Mouse (Mus musculus) 3T3-L1 (cell line): ENCODE measurements around the gene Rrnad1.

Experiments used
- DNase-seq: peaks from one replicate; pipeline ENCODE4 v3.0.0-alpha.2; 2015; ENCODE audit warnings: low read depth, low spot score

Rrnad1 gene

DNA sequence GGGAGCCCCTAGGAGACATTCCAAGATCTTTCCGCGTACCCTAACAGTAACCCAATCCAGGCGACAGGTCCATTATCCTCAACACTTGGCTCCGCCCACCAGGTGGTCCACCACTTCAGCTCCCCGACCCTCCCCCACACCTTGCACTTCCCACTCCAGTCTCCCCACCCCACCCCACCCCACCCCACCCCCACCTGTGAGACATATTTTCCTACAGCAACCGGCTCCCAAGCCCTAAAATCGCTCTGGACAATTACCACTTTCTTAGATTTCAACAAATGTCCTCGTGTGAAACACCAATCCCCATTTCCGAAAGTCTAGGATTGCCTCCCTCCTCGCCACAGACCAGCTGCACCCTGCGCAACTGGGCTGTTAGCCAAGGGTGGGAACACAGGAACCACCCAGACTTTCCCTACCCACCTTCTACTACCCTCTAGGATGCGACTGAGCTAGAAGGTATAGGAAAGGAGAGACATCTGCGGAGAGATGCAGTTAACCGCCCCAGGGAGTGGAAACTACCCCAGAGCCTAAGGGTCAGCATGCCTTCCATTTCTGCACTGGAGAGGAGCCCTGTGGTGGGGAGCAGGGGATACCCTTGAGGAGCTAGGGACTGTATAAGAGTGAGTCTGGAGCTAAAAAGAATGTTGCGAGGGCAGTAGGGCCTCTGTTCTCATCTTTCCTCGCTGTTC lies 18.9 kb upstream of the Rrnad1 start:
- DNase-seq, result no peak

DNA sequence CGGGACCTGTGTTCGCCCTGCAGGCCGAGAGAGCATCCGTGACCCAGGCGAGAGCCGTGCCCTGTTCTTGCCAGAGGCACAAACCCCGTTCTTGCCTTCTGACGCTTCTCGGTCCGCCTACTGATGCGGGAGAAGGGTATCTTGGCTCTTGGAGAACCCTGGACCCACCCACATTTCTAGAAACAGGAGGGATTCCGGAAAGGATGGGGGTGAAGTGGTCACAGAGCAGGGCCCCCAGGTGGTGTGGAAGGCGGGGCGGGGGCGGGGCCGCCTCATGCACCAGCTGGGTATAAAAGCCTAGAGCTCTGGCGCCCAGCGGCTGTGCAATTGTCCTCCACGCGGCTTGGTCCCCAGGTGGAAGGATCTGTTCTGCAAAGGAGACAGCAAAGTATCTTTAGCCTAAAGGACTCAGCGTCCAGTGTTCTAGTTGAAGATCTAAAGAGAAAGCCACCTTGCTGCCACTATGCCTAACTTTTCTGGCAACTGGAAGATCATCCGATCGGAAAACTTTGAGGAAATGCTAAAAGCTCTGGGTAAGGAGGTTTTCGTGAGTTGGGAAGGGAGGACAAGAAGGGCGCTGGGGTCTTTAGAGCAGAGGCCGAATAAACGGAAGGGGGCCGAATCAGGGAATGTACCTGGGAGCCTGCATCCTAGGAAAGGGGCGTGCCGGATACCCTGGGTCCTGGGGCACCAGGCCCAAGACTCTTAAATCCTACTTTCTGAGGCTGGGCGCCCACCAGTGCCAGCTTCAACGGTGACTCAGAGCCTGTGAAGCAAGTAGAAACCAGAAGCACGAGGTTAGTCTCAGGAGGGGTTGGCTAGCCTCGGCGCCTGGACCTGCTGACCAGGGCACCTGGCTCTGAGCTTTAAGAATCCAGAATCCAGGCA lies 18.1 kb upstream of the Rrnad1 start, which contains the start of gene Crabp2:
Gene Crabp2 (plus strand): TSS at position 289 of the 888 bp plus-strand sequence.
- peak; percentile 54 for DNase-seq

DNA sequence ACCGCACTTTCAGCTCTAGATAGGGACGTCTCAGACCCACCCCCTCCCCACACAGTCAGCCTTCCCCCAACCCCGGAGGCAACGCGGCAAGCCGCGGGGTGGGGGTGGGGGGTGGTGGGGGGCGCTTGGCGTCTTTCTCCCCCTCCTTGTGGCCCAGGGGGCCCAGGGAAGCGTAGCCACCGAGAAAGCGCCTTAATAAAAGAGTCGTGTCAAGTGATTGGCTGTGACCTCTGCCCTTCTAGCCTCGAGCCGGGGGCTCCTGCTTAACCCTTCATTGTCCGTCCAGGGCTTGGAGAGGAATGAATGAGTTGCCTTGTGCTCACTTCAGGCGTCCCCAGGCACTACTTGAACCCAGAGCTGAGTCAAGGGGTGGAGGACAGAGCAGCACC lies 17.3 kb upstream of the Rrnad1 start:
- no peak for DNase-seq

DNA sequence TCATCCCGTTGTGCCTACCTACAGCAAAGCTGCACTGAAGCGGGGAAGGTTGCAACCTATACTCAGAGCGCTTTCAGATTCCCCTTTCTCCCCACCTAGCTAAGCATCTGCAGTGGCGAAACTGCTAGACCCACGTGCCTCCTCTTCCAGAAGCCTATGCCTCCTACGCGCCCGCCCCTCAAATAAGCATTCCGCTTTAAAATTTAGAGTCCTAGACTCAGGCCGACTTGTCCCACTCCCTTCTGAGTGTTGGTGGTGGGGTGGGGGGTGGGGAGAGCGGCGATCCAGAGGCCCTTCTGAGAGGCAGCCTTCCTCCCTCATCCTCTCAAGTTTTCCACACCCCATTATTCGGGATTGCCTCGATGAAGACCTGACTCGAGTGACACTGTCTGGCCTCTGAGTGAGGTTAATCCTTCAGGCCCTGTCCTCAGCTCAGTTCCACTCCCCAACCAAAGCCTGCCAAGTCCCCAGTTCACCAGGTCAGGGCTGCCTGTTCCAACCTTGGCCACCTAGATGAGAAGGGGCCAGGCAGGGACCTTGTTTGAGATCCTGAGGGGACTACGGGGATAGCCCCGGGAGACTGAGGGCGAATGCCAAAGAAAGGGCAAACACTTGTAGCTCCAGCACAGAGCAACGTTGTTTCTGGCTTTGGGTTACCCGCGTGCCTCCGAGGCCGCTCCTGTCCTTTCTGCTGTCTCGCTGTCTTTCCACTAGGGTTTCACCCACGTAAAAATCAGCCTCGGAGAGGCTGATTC lies 16.7 kb upstream of the Rrnad1 start:
- no peak for DNase-seq

DNA sequence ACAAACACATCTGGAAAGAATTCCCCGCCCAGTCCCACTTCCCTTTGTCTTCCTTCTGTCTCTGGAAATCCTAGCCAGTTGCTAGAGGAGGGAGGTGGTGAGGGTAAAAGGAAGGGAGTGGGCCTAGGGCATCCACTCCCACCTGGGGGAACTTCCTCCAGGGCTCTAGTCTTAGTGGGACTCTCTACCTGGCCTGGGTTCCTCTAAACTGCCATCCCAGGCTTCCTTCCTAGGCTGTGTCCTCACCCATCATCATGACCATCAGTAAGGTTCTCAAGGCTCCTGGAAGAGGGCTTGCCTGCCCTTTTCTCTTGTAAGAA lies 16.0 kb upstream of the Rrnad1 start:
- DNase-seq, result peak; percentile 72

GRCm38 (mm10) chr3:87945781-87946540 lies 15.4 kb upstream of the Rrnad1 start:
- DNase-seq, result no peak

DNA sequence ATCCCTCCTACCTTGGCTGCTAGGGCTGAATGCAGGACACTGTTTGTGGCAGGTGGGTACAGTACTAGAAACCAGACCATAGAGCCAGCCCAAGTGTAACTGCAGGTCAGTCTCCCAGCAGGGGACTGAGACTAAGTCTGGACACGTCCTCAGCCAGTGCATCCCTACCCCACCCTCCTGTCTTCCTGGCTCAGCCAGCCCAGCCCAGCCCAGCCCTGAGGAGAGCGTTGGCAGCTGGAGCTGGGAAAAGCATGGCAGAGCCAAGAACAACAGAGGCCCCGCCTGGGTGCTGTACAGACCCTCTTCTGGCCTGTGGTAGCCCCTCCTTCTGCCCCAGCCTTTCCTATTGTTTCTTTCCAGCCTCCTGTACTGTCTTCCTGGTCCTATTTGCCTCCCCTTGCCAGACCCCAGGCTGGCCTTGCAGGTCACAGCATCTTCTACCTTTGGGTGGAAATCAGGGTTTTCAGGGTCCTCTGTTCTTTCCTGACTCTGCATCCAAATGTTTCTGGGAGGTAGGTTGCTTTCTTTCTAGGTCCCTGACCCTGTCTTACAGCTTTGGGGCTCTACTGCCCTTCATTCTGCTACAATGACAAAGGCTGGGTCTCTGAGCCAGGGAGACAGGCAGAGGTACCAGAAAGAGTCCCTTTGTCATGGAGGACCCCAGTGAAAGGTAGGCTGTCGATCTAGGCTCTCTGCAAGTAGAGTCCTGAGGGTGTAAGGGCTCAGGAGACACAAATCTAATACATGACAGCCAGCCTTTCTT lies 14.5 kb upstream of the Rrnad1 start:
- DNase-seq, result peak; percentile 72

GRCm38 (mm10) chr3:87943586-87943985 lies 13.1 kb upstream of the Rrnad1 start:
- peak; percentile 58 for DNase-seq

DNA sequence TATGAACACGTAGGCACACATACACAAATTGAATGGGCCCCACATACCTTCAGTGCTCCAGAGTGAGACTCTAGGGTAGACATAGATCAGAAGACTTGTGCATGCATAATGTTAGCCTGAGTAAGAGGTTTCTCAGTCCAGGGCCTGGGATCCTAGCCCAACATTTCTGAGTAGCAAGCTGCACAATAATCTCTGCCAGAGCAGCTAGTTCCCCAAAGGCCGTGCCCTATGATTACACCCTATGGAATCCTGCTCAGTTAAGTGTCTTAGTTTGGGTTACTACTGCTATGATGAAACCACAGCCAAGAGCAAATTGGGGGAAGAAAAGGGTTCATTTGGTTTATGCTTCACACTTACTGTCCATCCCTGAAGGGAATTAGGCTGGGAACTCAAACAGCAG lies 12.0 kb upstream of the Rrnad1 start:
- DNase-seq, result peak; percentile 92

DNA sequence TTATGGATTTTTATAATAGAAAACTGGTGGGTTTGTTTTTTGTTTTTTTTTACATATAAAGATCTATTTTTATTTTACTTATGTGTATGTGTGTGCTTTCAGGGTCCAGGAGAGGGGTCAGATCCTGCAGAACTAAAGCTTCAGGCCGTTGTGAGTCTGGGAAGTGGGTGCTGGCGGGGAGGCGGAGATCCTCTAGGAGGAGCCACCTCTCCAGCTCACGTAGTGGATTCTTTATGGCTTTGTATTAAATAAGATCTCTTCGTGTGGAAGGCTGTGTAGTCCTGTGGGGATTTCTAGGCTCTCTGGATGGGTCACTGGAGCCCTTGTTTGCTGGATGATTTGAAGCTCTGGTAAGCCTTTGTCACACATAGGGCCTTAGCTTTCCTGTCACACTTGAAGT lies 10.1 kb upstream of the Rrnad1 start:
- DNase-seq, result no peak

- peak; percentile 92 for DNase-seq
These were observed 5.3 kb upstream of the Rrnad1 start for GRCm38 (mm10) chr3:87935776-87936175.

- DNase-seq, result no peak
These were observed 4.7 kb upstream of the Rrnad1 start for GRCm38 (mm10) chr3:87935201-87935600.

- DNase-seq, result peak; percentile 54
These were observed 4.0 kb upstream of the Rrnad1 start for GRCm38 (mm10) chr3:87934501-87934900.

GRCm38 (mm10) chr3:87934026-87934425 lies 3.5 kb upstream of the Rrnad1 start:
- DNase-seq, result no peak

DNA sequence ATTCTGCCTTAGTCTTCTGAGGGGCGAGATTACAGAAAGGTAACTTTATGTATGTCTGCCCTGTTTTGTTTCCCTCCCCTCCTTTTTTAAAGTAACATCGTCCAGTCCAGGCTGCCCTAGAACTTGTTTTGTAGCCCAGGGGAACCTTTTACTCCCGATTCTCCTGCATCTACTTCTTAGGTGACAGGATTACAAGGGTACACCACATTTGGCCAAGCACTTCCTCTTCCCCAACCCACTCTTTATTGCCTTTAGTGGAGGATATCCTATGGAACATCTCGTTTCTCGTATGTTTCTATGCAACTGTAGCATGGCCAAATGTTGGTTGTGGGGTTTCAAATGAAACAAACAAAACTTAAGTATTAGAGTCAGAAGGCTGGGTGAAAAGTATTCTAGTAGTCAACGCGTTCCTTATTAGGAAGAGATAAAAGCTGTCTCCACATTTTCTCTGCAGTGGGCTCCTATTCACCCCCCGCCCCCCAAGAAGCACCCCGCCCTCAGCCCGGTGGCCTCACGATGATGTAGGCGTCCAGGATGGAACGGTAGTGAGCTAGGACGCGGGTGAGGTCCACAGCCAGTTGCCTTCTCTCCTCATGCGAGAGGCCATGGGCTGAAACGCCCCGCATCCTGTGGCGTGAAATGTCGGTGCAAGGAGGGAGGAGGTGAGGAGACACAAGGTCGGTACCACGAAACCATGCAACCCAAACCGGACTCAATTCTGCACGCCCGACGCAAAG lies 1.0 kb downstream of the Rrnad1 start:
- DNase-seq, result peak; percentile 27

GRCm38 (mm10) chr3:87927452-87927851 lies 3.1 kb downstream of the Rrnad1 start:
- DNase-seq, result no peak

DNA sequence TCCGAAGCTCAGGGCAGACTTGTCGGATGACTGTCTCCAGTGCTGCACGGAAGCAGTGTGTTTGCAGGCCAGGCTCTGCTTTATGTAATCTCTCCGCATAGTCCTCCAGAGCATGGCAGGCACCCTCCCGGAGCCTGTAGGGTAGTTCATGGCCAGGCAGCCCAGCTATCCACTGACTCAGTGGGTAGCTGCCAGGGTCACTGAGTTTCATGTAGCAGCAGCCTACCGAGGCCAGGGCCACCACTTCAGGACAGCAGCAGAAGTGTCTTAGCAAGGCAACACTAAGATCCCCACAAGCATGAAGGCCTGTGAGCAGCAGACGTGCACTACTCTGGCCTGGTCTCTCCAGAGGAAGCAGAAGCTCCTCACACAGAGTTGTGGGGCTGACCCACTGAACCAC lies 5.5 kb downstream of the Rrnad1 start:
- no peak for DNase-seq

DNA sequence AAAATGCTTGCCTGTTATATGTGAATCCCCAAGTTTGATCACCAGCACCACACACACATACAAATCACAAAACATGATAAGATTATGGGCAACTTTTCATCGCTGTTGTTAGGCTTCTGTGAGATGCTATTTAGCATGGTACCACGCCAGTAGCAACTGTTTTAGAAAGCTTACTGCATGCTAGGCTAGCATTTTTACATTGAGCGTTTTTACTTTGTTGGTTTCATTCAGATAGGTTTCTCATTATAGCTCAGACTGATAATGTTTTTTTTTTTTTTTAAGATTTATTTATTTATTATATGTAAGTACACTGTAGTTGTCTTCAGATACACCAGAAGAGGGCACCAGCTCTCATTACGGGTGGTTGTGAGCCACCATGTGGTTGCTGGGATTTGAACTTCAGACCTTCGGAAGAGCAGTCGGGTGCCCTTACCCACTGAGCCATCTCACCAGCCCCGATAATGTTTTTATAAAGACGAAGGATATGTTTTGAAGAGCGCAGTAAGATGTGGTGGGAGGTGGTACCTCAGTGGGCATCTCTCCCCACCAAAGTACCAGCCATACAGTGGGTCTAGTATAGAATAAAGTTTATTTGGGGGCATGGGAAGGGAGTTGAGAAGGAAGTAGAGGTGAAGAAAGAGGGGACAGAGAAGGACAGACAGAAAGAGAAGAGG lies 10.1 kb downstream of the Rrnad1 start:
- DNase-seq, result no peak

- peak; percentile 98 for DNase-seq
These were observed 11.0 kb downstream of the Rrnad1 start, which contains the start of gene Mrpl24 for GRCm38 (mm10) chr3:87919336-87920108. Mrpl24 (plus strand) TSS chr3:87919506.
